Mouse (Mus musculus) B cell, adult 2 months (primary cell): ENCODE measurements around the gene Zc3hc1.
"Not testable (repeated sequence)": the region's sequence is repeated elsewhere in the genome, so short reads cannot be mapped to it uniquely, and the experiment has no call there.

Experiments
- DNase-seq, 2 experiments: peaks; one replicate each; pipeline ENCODE4 v3.0.0; 2022

The Zc3hc1 gene

GRCm38 (mm10) chr6:30390714-30391697, at the start of gene Zc3hc1:
TSS of gene Zc3hc1 (minus strand) at chr6:30391028.
- peak; percentile 84 to 87 for DNase-seq

DNA sequence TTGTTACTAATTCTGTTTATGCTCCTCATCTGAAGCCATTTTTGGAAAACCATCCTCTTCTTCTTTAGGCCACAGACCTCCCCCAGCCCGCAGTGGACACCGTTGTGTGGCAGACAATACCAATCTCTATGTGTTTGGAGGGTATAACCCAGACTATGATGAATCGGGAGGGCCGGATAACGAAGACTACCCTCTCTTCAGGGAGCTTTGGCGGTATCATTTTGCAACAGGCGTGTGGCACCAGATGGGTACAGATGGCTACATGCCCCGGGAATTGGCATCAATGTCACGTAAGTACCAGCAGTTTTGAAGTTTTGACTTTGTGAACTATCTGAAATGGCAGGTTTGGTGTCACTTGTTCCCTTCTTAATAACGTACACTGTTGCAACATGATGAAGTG, 48.7 kb upstream of the Zc3hc1 start:
- no peak for DNase-seq

DNA sequence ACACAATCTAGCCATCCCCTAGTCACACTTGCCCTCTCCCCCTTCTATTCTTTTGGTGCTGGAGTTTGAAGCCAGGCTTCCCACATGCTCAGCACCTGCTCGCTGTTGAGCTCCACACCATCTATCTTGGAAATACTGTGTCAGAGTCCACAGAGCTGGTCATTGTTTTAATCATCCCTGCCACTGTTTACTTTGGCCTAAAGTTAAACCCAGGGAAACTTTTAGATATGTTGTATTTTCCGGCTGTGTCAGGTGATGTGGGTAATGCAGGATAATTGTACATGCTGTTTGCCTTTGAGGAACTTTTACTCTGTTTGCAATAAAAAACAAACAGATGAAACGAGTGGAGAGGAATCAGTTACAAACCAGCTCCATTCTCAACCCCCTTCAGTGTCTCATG, 46.2 kb upstream of the Zc3hc1 start:
- no peak for DNase-seq

DNA sequence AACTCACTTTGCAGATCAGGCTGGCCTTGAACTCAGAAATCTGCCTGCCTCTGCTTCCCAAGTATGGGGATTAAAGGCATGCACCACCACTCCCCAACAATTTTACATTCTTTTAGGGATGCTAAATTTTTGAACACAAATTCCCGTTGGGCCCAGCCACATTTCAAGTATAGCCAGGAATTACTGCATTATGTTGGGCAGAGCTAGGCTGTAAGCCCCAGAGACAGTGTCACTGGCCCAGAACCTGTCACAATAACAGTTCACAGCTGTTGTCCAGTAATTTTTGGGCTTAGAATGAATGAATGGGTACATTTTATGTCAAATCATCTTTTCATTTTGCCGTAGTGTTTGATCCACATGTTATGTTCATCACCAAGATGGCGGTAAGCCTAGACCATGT, 45.6 kb upstream of the Zc3hc1 start:
- no peak for DNase-seq

DNA sequence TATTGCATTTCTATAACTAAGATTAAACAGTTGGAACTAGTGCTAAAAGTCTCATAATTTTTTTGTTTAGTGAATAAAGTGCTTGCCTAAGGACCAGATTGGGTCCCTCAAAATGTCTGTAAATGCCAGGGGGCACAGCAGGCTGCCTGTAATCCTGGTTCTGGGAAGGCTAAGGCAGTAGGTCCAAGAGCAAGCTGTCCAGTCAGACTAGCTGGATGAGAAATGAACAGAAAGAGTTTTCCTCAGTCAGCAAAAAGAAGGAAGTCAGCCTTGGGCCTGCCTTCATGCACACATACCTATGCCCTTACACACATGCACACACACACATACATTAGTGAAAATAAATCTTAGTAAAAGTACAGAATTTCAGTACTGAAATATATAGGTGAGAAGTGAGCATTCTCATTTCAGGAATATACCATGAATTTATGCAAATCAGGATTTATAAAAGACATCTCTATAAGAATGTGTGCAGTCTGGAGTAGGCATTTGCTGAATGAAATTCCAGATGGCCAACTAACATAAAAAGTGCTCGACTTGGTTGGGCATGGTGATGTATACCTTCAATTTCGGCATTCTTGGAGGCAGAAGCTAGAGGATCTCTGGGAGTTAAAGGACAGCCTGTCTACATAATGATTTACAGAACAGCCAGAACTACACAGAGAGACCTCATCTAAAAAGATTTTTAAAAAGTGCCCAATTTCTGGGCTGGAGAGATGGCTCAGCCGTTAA, 41.8 kb upstream of the Zc3hc1 start:
- no peak for DNase-seq

DNA sequence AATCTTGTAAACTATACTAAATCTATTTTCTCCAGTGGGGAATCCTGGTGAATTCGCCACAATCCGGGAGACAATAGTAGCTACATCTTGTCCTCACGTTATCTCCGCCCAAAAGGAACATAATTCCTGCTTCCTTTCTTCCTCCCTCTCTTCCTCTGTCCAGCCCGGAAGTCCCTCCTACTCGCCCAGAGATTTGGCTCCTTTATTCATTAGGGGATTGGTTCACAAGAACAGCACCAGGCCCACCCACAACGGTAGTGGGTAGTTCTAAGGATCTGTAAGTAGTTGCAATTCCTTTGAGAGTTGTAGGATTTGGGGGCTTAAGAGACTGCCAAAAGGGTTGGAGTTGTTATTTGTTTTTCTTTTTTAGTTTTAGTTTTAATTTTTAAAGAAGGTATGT, 26.0 kb upstream of the Zc3hc1 start:
- DNase-seq = no peak

GRCm38 (mm10) chr6:30416126-30416525, 25.3 kb upstream of the Zc3hc1 start:
- no peak for DNase-seq

- no peak for DNase-seq
These were observed 20.5 kb upstream of the Zc3hc1 start for GRCm38 (mm10) chr6:30411311-30411710.

DNA sequence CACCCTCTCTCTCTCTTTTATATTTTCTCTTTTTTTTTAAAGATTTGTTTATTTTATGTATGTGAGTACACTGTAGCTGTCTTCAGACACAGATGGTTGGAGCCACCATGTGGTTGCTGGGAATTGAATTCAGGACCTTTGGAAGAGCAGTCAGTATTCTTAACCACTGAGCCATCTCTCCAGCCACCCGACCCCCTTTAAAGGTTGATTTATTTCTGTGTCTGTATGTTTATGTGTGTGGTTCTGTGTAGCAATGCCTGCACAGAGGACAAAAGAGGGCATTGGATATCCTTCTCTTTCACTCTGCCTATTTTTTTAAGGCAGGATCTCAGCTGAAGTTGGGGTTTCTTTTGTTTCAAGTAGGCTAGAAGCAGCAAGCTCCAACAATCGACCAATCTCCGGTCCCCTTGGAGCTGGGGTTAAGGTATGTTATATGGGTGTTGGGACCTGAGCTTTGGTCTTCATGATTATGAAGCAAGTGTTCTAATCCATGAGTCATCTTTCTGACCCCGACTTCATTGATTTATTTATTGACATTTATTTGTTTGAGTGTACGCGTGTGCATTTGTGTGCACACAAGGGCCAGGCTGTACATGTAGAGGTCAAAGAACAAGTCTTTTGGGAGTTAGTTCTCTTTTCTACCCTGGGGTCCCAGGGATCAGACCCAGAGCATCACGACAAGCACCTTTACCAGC, 18.7 kb upstream of the Zc3hc1 start:
- DNase-seq = no peak

- DNase-seq = no peak
These were observed 17.4 kb upstream of the Zc3hc1 start for GRCm38 (mm10) chr6:30408276-30408675.

GRCm38 (mm10) chr6:30404671-30405070, 13.8 kb upstream of the Zc3hc1 start:
- DNase-seq = no peak

GRCm38 (mm10) chr6:30403465-30403864, 12.6 kb upstream of the Zc3hc1 start:
- peak; percentile 73 to 75 for DNase-seq

GRCm38 (mm10) chr6:30402091-30402491, 11.3 kb upstream of the Zc3hc1 start:
- DNase-seq = no peak

- DNase-seq = peak; percentile 99 to 100
These were observed 10.6 kb upstream of the Zc3hc1 start, which contains the start of gene Klhdc10 for GRCm38 (mm10) chr6:30401308-30402015. TSS of gene Klhdc10 (plus strand) at chr6:30401868.

DNA sequence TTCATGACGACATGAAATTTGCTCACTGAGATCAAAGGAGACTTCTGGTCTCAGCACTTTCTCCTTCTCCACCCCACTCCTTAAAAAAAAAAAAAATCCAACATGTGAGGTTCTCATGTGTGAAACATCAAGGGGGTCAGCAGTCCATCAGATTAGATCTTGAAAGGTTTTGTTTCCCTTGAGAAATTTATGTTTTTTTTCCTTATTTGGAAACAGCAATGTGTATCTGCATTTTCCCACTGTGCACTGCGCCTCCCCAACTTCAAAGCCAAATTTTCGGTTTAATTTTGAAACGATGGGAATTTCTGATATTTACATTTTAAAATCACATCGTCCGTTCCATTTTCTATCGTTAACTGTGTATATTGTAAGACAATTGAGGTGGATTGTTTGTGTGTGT, 9.9 kb upstream of the Zc3hc1 start:
- DNase-seq = no peak

- DNase-seq = no peak
These were observed 9.3 kb upstream of the Zc3hc1 start for GRCm38 (mm10) chr6:30400146-30400545.

DNA sequence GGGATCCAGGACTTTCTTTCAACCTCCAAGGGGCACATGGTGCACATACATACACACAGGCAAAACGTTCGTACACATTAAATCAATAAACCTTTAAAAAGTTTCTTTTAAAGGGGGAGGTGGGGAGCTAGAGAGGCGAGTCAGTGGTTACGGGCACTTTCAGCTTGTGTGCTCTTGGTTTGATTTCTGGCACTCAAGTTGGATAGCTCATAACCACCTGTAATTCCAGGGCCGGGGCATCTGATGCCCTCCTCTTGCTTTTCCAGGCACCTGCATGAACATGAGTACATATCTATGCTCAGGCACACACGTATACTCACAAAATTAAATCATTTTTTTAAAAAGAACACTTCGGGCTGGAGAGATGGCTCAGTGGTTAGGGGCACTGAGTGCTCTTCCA, 1.2 kb upstream of the Zc3hc1 start:
- no peak for DNase-seq

DNA sequence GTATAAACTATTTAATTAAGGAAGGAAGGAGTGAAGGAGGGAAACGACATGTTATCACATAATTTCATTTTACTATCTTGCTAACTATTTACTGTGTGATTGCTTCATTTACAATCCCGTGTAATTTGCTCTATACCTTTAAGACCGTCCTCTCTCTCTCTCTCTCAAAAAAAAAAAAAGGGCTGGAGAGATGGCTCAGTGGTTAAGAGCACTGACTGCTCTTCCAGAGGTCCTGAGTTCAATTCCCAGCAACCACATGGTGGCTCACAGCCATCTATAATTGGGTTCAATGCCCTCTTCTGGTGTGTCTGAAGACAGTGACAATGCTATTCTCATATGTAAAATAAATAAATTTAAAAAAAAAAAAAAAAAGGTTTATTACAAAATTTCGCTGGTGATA, 557 bp downstream of the Zc3hc1 start:
- not testable (repeated sequence) for DNase-seq

DNA sequence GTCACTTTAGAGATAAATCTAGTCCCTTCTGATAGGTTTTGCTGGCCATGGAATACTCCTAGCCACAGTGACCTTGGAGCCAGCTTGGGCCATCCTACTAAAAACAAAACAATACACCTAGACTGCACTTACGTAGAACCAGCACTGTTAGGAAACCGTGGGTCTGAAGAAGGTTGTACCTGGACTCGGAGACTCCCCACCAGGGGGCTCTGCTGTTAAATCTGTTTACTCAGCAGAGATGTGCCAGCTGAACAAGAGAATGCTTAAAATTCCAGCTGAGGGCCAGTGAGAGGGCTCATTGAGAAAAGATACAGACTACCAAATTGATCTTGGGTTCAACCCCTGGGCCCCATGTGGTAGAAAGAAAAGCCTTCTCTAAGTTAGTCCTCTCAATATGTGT, 9.7 kb downstream of the Zc3hc1 start:
- DNase-seq = no peak

DNA sequence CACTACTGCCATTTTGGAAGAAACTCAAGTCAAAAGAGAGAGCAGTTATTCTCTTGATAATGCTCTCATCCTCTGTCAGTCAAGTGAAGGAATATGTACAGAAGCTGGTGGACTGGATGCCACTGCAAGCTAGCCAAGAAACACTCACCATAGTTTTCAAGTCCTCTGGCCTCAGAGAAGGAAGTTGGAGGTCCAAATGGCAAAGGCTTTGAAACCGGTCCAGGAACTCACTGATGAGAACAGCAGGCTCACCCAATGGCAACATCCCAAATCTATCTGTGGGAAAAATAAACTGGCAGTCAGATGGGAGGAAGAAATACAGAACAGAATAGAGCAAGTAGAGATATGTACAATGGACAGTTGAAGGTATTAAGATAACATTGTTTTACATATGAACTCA, 15.0 kb downstream of the Zc3hc1 start:
- DNase-seq = no peak

DNA sequence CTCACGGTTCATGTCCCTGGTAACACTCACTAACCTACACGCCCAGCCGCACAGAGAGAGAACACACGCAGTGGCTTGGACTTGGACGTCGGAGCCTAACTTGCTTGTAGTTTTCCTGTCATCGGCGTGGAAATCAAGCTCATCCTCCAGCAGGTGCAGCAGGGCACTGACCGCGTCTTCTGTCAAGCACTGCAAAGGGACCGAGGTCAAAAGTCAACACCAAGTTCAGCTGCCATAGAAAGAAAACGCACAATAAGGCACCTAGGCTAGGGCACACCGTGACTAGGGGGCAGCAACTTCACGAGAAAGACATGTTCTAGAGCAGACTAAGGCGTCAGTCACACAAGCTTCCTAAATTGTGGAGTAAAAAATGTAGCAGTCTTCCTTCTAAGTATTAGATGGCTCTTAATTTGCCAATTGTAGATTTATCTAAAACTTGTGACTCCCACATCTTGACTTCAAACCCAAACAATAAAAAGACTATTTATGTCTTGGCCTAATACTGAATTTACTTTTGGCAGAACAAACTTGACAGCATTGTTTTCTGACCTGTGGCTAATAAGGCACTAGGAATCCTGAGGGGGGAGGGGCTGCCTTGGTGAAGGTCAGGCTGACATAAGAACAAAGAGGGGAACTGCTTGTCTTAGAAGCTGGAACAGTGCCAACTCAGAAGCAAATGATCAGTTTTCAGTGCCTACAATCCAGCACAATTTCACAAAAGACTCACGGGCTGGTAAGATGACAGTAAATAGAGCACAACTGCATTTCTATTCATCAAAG, 15.9 kb downstream of the Zc3hc1 start:
- no peak for DNase-seq
